Mouse (Mus musculus): ENCODE data around the gene Samd7. TPM values are rescaled to one million over a fixed set of nuclear protein-coding genes. Genes with fewer than 3 reads are reported as not detected.

Samd7 gene
- polyA plus RNA-seq, 1 experiment from 2014 or later: not detected

Other genes starting within 250 kb of the Samd7 start
- 66.4 and 72.7 TPM in 2 replicates for gene Mecom, start 198.3 kb upstream of the Samd7 start, polyA plus RNA-seq (2015; fragmentation: Nextera tagmentation; extraction: Ambion mirVana)
- not detected in 2 replicates for gene Actrt3, start 146.4 kb upstream of the Samd7 start, polyA plus RNA-seq (2015; fragmentation: Nextera tagmentation; extraction: Ambion mirVana)
- 34.3 and 36.0 TPM in 2 replicates for gene Mynn, start 144.2 kb upstream of the Samd7 start, polyA plus RNA-seq (2015; fragmentation: Nextera tagmentation; extraction: Ambion mirVana)
- not detected in 2 replicates for gene Lrriq4, start 101.8 kb upstream of the Samd7 start, polyA plus RNA-seq (2015; fragmentation: Nextera tagmentation; extraction: Ambion mirVana)
- 2.2 and 2.4 TPM in 2 replicates for gene Lrrc34, start 98.4 kb upstream of the Samd7 start, polyA plus RNA-seq (2015; fragmentation: Nextera tagmentation; extraction: Ambion mirVana)
- 0.08 and 0.18 TPM in 2 replicates for gene Lrrc31, start 46.5 kb upstream of the Samd7 start, polyA plus RNA-seq (2015; fragmentation: Nextera tagmentation; extraction: Ambion mirVana)
- gene Sec62, start 46.6 kb downstream of the Samd7 start, polyA plus RNA-seq (2015; fragmentation: Nextera tagmentation; extraction: Ambion mirVana): 90.5 and 106 TPM in 2 replicates
- 10.8 and 11.4 TPM in 2 replicates for gene Gpr160, start 109.7 kb downstream of the Samd7 start, polyA plus RNA-seq (2015; fragmentation: Nextera tagmentation; extraction: Ambion mirVana)
- 5.8 and 7.0 TPM in 2 replicates for gene Phc3, start 223.1 kb downstream of the Samd7 start, polyA plus RNA-seq (2015; fragmentation: Nextera tagmentation; extraction: Ambion mirVana)
- gene Prkci, start 249.5 kb downstream of the Samd7 start, polyA plus RNA-seq (2015; fragmentation: Nextera tagmentation; extraction: Ambion mirVana): 39.7 and 40.5 TPM in 2 replicates

Data from kidney, embryonic 15.5 days (tissue).